Mouse (Mus musculus) bone marrow macrophage, adult 2 months (primary cell): ENCODE measurements at regions not wholly inside any gene's neighbourhood (a gene's known extent, or its start where the extent isn't known, plus 50 kb on each side); places are given as distances from the start of the nearest gene placed in this dataset.
A peak's percentile ranks its signal among the peaks of the same experiment; 100 is the strongest.

ENCODE experiments used
- CTCF ChIP-seq: IDR thresholded peaks from 2 replicates; pipeline ENCODE4 v1.5.1; 2012; ENCODE audit warnings: low read depth, mild to moderate bottlenecking, low read length, moderate library complexity
- POLR2A ChIP-seq: IDR thresholded peaks from 2 replicates; pipeline ENCODE4 v1.6.1; 2012; ENCODE audit warnings: mild to moderate bottlenecking, low read depth, low read length, borderline replicate concordance

DNA sequence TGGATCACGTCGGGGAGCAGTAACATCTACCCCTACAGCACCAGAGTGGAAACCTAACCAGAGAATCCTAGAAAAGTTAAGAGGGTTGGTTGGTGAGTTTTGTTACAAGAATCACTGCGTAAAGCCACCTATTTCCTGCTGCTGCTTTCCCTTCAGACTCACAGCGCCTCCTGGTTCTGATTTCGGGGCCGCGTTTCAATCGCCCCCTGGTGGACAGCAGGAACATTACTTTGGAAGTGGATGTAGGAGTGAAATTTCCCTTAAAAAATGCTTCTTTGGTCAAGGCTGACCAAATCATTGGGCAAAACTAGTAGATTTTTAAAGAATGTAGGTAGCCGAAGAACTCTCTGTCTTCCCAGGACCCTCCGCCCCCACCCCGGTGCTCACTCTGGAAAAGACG lies 606.3 kb upstream of the Gm19410 start:
- TF ChIP-seq CTCF: peak; percentile 96
- no peak for TF ChIP-seq POLR2A
